Mouse (Mus musculus): ENCODE data around the gene Ttc9b.

GRCm38 (mm10) chr7:27687043-27687442, 33.3 kb downstream of the Ttc9b start:
- TF ChIP-seq POU5F1 (IDR thresholded peaks at IDR 0.05; ENCODE audit: borderline replicate concordance, low read length) (no peak), CTCF (conservative IDR thresholded peaks at IDR 0.05; ENCODE audit: low read length) (no peak), NANOG (IDR thresholded peaks at IDR 0.05; ENCODE audit: borderline replicate concordance, low read length) (no peak)

Data from E14TG2a.4 (cell line).